Mouse (Mus musculus): ENCODE data around the gene Sirpa.

DNA sequence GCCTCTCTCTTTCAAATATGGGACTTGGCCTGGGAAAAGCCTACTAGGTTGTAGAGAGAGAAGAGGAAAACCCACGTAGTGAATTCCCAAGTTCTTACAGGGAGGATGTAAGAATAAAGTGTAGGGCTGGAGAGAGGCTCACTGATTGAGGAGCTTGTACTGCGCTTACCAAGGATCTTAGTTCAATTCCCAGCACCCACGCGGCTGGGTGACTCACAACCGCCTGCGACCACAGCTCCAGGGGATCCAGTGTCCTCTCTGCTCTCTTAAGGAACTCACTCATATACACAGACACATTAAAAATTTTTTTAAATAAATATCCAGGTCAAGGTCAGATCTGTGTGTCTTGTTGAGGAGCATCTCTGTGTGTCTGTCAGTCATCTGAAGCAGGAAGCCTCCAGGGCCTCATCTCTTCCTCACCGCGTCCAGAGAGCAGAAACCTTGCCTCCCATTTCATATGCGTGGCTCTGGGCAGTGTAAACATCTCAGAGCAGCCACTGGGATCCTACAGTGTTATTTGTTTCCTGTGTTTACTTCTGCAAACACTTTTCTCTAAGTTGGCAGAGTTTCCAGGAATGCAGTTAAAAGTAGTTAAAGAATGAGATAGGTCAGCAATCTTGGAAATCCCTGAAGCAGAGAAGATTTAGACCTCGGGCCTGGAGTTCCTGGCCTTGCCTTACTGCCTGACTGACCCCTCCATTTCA, 22.0 kb downstream of the Sirpa start:
- TF ChIP-seq CTCF (IDR thresholded peaks at IDR 0.05; ENCODE audit: low read depth) = no peak
- TF ChIP-seq EP300 (optimal IDR thresholded peaks at IDR 0.05) = no peak
